Mouse (Mus musculus): ENCODE measurements around the gene Gm5152. TPM values are rescaled to one million over a fixed set of nuclear protein-coding genes. Genes with fewer than 3 reads are reported as not detected.
"Not testable (repeated sequence)": the region's sequence is repeated elsewhere in the genome, so short reads cannot be mapped to it uniquely, and the experiment has no call there.

Gene Gm5152
- not detected in 2 replicates for total RNA-seq (2021)
- long read RNA-seq, experiment 1: 0 reads
- long read RNA-seq, experiment 2: 0 reads

GRCm38 (mm10) chr5:10246426-10246825 is at the start of gene Gm5152:
Gene Gm5152, minus strand, starts transcription at chr5:10246526.
- DNase-seq: not testable (repeated sequence)

DNA sequence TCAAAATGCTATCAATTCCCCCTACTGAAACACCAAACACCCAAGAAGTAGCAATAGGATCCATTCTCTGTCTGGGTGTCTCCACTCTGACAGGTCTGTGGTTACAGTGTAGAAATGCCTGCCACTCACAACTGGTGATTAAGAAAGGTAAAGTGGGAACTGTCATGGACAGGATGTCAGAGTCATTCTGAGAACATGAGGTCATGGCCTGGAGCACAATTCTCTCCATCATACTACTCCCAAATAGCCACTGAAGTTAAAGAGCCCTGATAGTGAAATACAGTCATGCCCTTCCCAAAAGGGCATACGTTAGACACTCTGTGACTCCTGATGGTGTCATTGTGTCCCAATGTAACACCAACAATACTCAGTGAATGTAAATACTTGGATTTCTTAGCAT is 8.4 kb upstream of the Gm5152 start:
- not testable (repeated sequence) for DNase-seq

DNA sequence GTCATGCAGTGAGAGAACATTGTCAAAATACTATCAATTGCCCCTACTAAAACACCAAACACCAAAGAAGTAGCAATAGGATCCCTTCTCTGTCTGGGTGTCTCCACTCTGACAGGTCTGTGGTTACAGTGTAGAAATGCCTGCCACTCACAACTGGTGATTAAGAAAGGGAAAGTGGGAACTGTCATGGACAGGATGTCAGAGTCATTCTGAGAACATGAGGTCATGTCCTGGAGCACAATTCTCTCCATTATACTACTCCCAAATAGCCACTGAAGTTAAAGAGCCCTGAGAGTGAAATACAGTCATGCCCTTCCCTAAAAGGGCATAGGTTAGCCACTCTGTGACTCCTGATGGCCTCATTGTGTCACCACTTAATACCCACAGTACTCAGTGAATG is 556 bp downstream of the Gm5152 start:
- DNase-seq: not testable (repeated sequence)

- not testable (repeated sequence) for DNase-seq
These were observed 5.9 kb downstream of the Gm5152 start for GRCm38 (mm10) chr5:10240436-10240835.

GRCm38 (mm10) chr5:10220317-10220716 is 26.0 kb downstream of the Gm5152 start:
- no peak for DNase-seq

GRCm38 (mm10) chr5:10203067-10203466 is 43.3 kb downstream of the Gm5152 start:
- DNase-seq: no peak

DNA sequence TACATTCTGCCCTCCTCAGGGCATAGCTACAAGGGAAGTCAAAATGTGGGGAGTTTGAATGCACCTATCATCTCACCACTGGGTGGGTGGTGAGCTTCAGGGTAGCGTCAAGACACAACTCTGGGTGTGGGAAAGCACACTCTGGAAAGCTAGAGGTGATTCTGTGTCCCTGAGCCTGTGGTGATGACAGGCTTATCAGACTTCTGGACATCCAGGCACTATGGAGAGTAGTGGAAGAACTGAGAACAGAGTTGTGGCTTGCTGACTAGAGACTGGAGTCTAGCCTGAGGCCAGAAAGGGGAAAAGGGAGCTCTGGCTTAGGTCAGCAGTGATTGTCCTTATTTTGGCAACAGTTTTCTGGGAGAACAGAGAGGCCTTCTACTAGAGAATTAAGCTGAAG is 49.4 kb downstream of the Gm5152 start:
- no peak for DNase-seq

Measured in adrenal gland, postnatal 14 days (tissue).